Mouse (Mus musculus) c-Kit-negative CD71-positive TER-119-positive erythroid progenitor cells, embryonic 14.5 days (primary cell): ENCODE results near the gene Mfge8.
A peak's percentile ranks its signal among the peaks of the same experiment; 100 is the strongest.

Source experiments
- DNase-seq: peaks from one replicate; pipeline ENCODE4 v3.0.0-alpha.2; 2013; ENCODE audit warnings: low read depth, low spot score

The Mfge8 gene

DNA sequence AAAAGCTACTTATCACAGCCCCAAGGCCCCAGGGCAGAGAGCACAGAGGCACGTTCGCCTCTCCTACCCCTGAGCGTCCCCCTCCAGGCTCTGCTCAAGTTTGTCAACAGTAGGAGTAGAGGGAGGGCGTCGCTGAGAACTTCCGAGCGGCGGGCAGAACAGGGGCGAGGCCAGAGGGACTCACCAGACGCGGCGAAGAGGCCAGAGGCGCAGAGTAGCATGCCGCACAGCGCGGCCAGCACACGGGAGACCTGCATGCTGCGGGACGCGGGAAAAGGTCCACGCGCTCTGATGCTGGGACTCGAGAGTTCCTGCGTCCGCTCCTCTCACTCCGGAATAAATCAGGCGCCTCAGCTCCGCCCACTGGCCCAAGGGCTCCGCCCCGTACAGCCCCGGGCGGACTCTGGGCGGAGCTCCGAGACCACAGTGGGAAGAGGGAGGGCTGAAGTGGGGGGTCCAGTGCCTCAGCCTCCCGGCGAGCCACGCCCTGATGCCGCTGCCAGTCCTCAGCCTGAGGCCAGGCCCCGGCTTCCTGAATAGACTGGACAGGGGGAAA, at the start of gene Mfge8:
Gene Mfge8 (minus strand): TSS at position 350 of the 556 bp plus-strand sequence.
- DNase-seq: no peak

DNA sequence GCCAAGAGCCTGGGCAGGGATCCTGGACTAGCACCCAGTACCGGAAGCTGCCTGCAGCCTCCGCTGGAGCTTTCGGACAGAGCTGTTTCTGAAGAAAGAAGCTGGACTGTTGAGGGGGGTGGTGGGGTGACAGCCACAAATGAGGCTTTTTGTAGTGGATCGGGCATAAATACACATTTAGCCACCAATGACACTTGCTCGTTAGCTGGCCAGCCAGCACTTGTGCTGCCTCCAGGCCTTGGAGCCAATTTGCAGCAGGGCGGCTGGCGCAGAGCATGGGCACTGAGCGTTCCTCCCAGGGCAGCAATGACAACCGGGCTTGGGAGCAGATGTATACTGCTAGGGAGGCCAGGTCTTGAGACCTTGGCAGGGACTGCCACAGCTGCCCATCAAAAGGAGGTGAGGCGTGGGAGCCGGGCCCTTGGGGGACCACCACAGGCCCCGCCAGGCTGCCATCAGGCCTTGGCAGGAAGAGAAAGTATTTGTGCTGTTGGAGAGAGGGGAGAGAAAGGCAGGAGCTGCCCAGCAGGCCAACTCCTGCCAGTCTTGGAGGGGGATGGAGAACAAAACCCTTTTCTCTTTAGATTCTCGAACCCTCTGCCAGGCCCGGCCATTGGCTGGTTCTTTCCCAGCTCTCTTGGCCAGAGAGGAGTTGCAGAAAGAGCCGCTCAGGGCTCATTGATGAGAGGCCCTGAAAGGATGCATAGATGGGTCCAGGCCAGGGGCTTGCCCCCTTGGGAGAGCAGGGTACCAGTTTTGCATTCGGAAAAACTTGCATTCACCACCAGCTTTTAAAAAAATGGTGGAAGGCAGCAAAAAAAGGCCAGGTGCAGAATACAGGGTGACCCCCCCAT, 45.9 kb upstream of the Mfge8 start:
- DNase-seq: no peak

- DNase-seq: no peak
These were observed 45.1 kb upstream of the Mfge8 start for GRCm38 (mm10) chr7:79193936-79194335.

DNA sequence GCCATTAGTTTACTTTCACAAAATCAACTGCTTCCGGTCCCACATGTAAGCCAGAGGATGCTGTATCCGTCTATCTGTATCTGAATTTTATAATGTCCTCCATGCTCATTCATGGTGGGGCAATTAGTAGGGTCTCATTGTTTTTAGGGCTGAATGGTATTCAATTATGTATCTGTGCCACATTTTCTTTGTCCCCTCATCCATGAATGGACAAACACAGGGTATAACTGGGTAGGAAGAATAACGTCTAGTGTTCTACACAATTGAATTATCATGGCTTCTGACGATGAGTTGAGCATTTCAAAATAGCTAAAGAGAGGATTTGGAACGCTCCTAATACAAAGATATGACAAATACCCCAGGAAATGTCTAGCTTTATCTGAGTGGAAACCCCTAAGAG, 42.6 kb upstream of the Mfge8 start:
- DNase-seq: no peak

DNA sequence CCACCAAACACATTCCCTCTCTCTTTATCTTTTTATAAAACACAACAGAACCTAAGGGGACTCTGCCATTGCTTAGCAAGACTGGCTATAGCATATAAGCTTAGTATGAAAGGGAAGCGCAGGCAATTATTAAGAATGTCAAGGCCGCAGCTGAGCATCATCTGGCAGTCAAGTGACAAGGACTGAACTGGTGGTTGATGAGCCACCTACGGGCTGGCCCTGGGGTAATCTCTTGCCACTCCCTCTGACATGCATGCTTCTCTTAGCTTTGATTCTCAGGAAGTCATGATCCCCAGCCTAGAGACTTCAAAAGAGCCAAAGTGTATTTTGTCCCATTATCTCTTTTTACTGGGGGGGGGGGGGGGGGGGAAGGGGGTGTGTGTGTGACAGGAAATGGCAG, 41.7 kb upstream of the Mfge8 start:
- no peak for DNase-seq

GRCm38 (mm10) chr7:79189211-79189610, 40.4 kb upstream of the Mfge8 start:
- no peak for DNase-seq

- no peak for DNase-seq
These were observed 38.7 kb upstream of the Mfge8 start for GRCm38 (mm10) chr7:79187591-79187990.

GRCm38 (mm10) chr7:79183417-79183816, 34.6 kb upstream of the Mfge8 start:
- no peak for DNase-seq

DNA sequence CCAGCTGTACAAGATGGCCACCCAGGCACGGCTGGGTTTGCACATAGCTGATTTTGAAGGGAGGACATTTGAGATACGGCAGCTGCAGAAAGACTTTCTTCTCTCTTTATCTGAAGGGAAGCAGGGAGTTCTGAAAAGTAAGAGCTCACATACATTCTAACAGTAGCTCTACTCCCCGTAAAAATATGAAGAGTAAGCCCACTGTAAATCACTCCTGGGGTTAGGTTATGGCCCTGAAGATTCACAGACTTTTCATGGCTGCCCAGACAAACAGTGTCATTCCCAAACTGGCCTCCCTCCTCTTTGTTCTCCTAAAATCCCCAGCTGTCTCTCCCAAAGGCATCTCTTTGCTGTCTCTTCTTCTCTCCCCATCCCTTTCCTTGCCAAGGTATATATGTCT, 24.9 kb upstream of the Mfge8 start:
- no peak for DNase-seq

DNA sequence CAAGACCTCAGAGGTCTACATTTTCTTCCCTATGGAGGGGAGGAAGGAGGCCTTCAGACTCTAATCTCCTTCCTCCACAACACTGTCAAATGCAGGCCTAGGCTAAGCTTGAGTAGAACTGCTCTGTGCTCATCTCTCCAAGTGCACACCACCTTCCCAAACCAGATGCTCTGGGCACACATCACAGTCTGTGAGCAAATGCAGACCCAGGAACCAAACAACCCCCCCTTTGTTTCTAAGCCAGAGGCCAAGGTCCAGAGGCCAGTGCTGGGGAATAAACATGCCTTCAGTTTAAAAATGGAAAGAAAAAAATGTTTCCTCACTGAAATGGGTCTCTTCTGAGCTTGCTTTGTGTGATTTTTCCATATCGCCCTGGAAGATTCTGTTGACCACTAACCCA, 22.9 kb upstream of the Mfge8 start:
- DNase-seq: no peak

- DNase-seq: no peak
These were observed 18.2 kb upstream of the Mfge8 start for GRCm38 (mm10) chr7:79167006-79167562.

DNA sequence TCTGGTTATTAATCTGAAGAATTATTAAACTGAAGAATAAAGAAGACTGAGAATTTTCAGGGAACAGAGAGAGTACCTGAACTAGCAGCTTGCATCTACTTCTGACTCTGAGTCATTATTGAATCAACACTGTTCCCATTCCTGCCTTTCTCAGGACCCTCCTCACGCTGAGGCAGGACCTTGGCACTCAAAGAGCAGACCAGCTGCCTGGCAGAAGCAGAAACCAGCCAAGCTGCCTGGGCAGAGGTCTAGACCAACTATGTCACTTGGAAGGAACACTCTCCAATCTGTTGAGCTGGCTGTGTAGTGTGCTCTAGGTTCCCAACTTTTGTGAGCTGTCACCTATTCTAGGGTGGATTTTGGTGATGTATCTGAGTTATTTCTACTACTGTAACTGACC, 10.5 kb upstream of the Mfge8 start:
- no peak for DNase-seq

GRCm38 (mm10) chr7:79149522-79149921, 662 bp upstream of the Mfge8 start:
- DNase-seq: no peak

DNA sequence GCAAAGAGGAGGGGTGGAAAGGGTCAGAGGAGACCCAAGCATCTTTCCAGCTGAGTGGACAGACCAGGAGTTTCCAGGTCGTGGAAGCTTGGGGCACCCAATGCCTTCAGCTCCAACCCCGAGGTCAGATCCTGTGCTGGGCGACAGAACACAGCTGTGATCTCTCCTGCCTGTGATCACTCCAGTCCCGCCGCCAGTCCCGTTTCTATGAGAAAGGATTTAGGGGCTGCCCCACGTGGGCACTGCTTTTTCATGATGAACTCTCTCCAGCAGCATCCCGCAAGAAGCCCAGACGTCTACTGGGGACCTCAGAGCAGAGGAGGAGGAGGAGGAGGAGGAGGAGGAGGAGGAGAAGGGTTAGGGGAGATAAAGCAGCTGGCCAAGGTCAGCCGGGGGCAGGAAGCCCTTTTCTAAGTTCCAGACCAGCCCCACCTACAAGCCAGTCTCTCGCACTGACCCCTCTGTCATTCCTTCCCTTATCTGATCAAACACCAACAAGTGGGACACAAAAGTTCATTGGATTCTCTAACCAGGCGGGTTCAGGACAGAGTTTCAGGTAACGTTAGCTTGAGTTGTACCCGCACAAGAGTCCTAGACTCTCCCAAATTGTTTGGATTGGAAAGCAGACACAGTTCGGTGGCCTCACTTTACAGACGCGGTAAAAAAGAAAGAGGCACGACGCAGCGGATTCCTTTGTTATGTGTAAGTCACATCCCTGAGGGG, 768 bp downstream of the Mfge8 start:
- DNase-seq: no peak

GRCm38 (mm10) chr7:79147011-79147837, 1.6 kb downstream of the Mfge8 start:
- DNase-seq: no peak

DNA sequence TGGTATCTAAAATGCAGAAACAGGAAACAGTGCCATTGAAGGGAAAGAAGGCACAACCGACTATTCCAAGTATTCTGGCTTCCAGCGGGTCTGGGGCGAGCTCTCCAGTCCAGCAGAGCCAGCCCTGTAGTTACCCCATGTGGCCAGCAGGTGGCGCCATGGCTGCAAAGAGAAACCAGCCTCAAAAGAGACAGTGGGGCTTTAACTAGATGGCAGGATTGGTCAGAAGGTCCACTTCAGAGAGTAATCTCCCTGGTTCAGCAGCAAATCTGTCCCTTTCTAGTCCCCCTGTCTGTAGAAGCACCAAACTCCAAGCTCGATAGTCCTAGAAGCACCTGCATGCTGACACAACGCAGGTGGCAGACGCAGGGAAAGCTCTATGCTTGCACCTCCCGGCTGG, 8.0 kb downstream of the Mfge8 start:
- DNase-seq: peak; percentile 26

- DNase-seq: peak; percentile 9
These were observed 8.8 kb downstream of the Mfge8 start for GRCm38 (mm10) chr7:79139891-79140591.

DNA sequence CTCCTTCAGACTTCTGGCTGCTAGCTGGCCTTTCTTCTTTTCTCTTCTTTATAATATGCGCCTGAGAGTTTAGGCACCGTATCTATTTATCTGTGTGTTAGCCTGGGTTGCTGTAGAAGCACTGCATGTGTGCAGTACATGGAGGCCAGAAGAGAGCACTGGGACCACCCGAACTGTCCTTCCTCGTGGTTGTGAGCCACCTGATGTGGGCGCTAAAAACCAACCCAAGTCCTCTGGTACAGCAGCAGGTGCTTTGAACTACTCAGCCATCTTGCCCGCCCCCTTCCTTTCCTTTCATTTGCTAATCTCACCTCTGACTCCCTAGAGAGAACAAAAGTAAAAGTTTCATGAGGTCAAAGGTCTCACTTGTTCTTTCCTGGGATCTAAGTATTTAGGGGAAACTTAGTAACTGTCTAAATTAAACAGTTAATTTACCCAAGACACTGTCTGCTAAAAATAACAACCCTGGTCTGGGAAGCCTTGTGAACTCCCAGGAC, 9.5 kb downstream of the Mfge8 start:
- no peak for DNase-seq

DNA sequence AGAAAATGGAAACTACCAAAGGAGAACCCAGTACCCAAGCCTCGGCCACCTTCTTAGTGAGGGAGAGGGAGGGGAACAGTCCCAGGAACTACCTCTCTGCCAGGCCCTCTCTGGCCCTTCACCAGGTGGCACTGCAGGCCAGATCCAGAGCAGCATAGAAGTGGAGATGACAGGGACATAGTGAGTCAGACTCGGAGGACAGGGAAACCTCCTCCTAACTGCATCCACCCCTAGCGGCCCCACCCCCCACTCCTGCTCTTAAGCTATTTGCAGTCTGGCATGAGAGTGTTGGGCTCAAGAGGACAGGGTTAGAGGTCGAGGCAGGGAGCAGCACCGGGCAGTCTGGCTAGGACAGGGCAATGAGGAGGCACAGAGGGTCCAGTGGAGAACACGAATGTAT, 15.5 kb downstream of the Mfge8 start:
- DNase-seq: no peak

- no peak for DNase-seq
These were observed 17.9 kb downstream of the Mfge8 start, which contains the start of gene Hapln3 for GRCm38 (mm10) chr7:79130843-79131444. Gene Hapln3 (minus strand): TSS chr7:79131018.
